Mouse (Mus musculus): ENCODE data around the gene Phactr2.

DNA sequence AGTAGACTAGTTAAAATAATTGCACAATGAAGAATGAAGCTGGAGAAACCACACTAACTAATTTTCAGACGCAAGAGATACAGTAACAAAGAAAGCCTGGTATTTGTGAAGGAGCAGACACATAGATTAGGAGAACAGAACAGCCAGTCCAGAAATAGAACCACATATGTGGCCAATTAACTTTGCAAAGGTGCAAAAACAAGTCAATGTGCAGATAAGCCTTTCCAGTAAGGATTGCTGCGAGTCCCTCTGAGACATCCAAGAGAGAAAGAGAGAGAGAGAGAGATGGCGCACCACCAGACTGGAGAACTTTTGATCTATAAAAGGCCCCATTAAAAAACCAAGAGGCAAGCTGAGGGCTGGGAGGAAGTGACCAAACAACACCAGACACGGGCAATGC is 190.8 kb downstream of the Phactr2 start:
- TF ChIP-seq CTCF (IDR thresholded peaks at IDR 0.05; ENCODE audit: extremely low read depth, insufficient read depth, low read length): no peak
- TF ChIP-seq POLR2A (IDR thresholded peaks at IDR 0.05; ENCODE audit: extremely low read depth, insufficient read depth, low read length): no peak

All from cortical plate, adult 2 months (tissue).